Mouse (Mus musculus): ENCODE measurements around the gene Gramd4.
A peak's percentile ranks its signal among the peaks of the same experiment; 100 is the strongest.
"Not testable (repeated sequence)": the region's sequence is repeated elsewhere in the genome, so short reads cannot be mapped to it uniquely, and the experiment has no call there.

Gene Gramd4

DNA sequence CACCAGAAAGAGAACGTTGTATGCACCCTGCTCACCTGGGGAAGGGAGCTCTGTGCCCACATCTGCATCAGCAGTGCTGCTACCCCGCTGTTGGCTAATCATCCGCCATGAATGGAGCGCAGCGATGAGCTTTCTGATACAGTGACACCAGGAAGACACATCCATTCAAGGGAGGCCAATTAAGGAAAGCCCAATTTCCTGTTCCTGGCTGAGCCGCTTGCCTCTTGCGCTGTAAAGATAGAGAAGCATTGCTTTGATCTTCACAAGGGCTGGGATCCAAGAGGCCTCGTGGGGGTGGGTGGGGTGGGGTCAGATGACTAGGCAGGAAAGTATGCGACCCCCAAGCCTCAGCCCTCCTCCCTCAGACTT lies 55.8 kb downstream of the Gramd4 start:
- no peak for DNase-seq (ENCODE audit: low read depth, low spot score)

- DNase-seq (ENCODE audit: low read depth, low spot score) = no peak
Observed at GRCm38 (mm10) chr15:86116421-86116820, 58.9 kb downstream of the Gramd4 start.

DNA sequence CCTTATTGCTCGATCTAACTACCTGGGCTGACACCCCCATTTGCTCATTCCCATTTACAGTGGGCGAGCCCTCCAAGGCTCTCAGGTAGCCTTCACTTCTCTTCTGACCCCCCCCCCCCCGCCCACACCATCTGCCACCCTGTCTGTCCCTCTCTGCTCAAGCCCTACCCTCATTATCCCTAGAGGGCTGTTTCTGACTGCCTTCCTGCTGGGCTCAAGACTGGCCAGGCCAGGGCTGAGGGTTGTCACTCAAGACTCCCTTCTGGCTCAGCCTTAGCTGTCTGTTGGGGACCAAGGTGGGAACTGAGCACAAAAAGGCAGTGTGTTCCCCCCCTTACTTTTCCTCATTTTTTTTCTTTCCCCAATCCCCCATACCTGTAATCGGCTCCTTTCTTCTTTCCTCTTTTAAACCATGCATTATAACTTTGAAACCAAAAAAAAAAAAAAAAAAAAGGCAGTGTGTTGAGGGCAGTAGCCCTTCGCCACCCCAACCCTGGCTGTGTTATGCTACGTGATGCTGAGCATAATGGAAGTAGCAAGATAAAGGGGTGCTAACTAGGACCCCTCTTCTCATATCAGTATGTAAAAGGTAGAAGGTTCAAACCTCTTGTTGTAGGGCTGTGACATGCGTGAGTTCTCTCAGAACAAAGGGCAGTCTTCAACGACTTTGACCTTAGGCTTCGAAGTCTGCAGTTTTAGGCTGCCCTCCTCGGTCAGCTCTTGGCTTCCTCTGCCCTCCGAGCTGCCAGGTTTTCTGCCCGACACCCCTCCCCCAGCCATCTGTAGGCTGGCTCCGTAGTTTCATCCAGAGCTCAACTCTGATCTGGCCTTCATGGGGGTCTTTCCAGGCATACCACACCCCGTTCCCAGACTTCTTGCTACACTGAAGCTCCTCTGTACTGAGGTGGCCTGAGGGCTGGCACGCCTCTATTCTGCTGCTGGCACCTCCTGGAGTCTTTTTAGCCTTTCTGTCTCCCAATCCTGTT lies 59.9 kb downstream of the Gramd4 start:
- DNase-seq (ENCODE audit: low read depth, low spot score) = no peak

DNA sequence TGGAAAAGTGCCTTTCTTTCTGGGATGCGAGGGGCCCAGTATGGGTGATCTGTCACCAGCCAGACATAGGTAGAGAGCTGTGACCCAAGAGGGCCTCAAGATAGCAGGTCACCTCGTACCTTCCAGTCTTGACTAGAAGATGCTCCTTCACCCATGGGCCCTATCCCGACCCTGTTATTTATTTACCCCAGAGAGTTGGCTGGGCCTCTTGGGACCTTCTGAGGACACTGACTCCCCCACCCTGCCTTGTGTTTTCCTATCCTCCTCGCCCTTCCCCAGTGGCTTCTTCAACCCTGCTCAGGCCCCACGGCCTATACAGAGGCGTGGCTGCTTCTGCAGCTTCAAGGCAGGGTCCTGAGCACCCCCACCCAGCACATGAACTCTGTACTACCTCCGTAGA lies 61.7 kb downstream of the Gramd4 start:
- no peak for DNase-seq (ENCODE audit: low read depth, low spot score)

- DNase-seq (ENCODE audit: low read depth, low spot score) = no peak
Observed at GRCm38 (mm10) chr15:86122261-86122949, 64.9 kb downstream of the Gramd4 start.

DNA sequence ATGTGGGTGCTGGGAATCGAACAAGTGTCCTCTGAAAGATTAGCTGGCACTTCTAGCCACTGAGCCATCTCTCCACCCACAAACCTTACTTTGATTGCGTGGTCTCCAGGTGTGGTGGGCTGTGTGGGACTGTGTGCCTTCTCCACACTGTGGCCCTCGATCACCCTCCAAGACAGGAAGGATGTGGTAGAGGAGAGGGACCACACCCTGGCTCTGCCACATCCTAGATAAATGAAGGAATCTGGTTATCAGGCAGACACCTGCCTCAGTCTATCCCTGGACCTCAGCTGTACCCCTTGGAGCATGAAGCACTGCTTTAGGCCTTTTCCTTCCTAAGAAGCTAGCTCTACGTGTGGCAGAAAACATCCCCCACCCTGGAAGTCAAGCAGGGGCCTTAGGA lies 65.9 kb downstream of the Gramd4 start:
- DNase-seq (ENCODE audit: low read depth, low spot score) = no peak

DNA sequence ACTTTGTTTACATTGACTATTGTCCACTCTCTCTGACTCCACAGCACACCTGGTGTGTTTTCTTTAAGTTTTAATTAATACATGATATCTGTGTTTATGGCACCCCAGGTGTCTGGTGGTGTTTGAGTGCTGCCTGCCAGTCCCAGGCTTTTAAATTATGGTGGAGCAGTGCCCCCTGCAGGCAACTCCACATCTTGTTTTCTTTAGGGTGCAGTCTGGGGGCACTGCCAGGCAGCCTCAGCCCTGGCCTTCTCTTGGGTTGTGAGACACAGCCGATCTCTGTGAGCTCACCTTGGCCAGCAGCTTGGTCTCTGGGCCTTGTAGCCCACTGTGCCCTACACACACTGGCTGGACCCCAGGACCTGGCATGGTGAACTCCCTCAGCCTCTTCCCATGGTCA lies 66.9 kb downstream of the Gramd4 start:
- DNase-seq (ENCODE audit: low read depth, low spot score) = peak; percentile 65

DNA sequence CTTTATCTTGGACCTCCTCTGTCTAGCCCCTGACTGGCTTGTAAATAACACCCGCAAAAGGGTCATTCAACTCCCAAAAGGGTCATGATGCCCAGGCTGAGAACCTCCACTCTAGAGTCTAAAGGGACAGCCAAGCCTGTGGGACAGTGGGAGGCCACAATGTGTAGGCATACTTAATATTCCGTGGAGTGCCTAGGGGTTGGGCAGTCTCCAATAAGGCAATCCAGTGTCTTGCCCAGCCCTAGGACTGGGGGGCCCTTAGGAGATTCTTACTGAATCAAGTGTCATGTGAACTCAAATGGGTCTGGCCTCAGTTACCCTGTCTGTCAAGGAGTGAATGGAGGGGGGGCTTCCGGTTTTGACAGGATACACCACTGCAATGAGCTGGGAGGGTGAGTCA lies 71.5 kb downstream of the Gramd4 start:
- DNase-seq (ENCODE audit: low read depth, low spot score) = no peak

DNA sequence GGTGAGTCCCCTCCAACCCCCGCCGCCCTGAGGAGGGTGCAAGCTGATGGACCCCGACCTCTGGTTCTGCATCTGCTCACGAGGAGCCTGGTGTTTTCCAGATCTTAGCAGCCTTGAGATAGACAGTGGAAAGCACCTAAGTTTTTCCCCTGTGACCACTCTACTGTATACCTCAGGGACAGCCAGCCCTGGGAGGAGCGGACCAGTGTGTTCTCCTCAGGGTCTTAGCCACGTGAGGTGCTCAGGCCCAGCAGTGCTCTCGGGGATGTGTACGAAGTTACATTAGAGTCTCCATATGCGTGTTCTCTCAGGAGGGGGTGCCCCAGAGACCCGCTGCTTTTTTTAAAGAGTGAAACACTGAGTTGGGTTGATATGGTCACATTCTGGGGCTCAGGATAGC lies 73.2 kb downstream of the Gramd4 start:
- DNase-seq (ENCODE audit: low read depth, low spot score) = no peak

DNA sequence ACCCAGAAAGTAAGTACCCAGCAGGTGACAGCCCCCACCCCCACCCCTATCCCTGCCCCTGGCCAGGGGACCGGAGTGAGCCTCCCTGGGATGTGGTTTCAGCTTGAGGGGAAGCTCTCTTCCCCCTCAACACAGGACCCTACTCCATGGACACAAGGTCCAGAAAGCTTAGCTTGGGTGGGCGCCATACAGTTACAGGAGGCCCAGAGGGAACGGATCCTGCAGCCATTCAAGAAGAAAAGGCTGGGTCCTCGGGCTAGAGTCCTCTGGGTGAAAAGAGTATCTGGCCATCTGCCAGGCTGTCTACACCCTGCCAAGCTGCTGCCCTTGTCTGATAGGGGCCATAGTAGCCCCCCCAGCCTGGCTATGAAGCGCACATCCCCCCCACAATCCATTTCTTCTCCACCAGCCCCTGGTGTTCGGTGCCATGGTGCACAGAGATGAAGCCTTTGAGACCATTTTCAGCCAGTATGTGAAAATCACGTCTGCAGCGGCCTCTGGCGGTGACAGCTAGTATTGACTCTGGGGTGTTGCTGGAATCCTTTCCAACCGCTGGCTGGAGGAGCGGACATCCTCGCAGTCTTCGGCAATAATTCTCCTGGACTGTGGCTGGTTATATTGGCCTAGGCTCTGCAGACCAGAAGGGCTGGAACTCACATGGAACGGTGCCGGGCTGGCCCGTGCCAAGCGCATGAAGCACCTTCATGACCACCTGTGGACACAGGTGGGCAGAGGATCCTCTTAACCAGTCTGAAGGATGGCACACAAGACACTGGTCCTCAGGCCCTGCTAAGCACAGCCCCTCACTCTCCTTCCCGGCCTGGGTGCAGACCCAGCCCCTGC lies 77.7 kb downstream of the Gramd4 start:
- peak; percentile 79 for DNase-seq (ENCODE audit: low read depth, low spot score)

- DNase-seq (ENCODE audit: low read depth, low spot score) = no peak
Observed at GRCm38 (mm10) chr15:86137638-86138037, 80.1 kb downstream of the Gramd4 start.

- DNase-seq (ENCODE audit: low read depth, low spot score) = peak; percentile 52
Observed at GRCm38 (mm10) chr15:86140323-86140722, 82.8 kb downstream of the Gramd4 start.

GRCm38 (mm10) chr15:86144577-86144976 lies 87.1 kb downstream of the Gramd4 start:
- no peak for DNase-seq (ENCODE audit: low read depth, low spot score)

GRCm38 (mm10) chr15:86145046-86145445 lies 87.6 kb downstream of the Gramd4 start:
- DNase-seq (ENCODE audit: low read depth, low spot score) = no peak

GRCm38 (mm10) chr15:86146922-86147321 lies 89.4 kb downstream of the Gramd4 start:
- DNase-seq (ENCODE audit: low read depth, low spot score) = no peak

- DNase-seq (ENCODE audit: low read depth, low spot score) = no peak
Observed at GRCm38 (mm10) chr15:86150593-86150992, 93.1 kb downstream of the Gramd4 start.

DNA sequence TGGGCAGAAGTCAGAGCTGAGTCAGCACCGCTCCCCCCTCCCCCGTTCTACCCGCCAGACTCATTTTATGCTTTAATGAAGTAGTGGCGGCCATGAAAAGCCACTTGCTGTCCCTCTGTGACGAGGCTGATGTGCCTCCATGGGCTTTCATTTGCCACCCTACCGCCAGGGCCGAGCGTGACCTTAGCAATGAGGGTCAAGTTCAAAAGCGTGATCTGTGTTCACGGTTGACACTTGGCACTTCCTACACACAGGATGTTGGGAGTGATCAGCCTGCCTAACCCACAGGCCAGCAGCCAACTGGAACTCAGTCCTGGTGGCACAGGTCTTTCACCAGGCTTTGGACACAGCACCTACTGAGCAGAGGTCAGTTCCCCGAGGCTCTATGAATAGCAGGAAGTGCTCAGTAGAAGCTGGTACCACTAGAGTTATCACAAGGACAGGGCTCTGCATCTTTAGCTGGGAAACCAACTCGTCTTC lies 96.0 kb downstream of the Gramd4 start:
- no peak for DNase-seq (ENCODE audit: low read depth, low spot score)

GRCm38 (mm10) chr15:86156492-86156891 lies 99.0 kb downstream of the Gramd4 start:
- no peak for DNase-seq (ENCODE audit: low read depth, low spot score)

DNA sequence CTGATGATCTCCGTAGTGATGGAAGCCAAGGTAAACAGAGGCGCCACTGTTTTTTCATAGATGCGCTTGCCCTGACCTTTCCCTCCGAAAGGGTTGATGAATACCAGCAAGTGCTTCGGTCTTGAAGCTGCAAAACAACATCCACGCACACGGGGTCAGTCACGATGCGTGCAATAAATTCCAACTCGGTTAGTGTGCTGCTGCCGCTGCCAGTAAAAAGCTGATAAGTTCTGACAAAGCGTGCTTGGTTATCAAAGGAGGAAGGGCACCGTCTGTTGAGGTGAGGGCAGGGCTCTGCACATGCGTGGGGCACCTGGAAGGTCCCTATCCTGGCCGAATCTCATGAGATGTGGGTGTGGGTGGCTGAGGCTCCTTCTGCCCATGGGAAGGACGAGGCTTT lies 101.6 kb downstream of the Gramd4 start:
- no peak for DNase-seq (ENCODE audit: low read depth, low spot score)

DNA sequence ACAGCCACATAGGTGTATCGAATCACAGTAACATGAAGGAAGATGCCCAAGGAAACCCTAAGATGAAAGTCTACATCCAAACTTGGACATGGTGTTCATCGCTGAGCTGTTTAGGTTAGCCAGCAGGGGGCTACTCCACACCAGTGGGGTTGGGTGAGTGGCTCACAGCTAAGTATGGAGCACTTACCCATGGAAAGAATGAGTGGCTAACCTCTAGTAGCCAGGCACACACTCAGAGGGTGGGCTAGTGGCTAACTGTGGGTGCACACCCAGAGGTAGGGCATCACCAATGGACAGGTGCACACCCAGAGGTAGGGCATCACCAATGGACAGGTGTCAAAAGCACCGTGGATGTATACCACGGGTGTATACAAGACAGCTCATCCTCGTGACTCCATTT lies 102.2 kb downstream of the Gramd4 start:
- DNase-seq (ENCODE audit: low read depth, low spot score) = no peak

- no peak for DNase-seq (ENCODE audit: low read depth, low spot score)
Observed at GRCm38 (mm10) chr15:86160906-86161305, 103.4 kb downstream of the Gramd4 start.

GRCm38 (mm10) chr15:86161800-86162199 lies 104.3 kb downstream of the Gramd4 start:
- DNase-seq (ENCODE audit: low read depth, low spot score) = not testable (repeated sequence)

Data from retina, postnatal 7 days (tissue).